Mouse (Mus musculus): ENCODE results near the gene Pfdn5. TPM values are rescaled to one million over a fixed set of nuclear protein-coding genes. Genes with fewer than 3 reads are reported as not detected.

Pfdn5 gene
- total RNA-seq, 2 experiments from 2014 or later, result 317 to 334 TPM

- DNase-seq (ENCODE audit: low spot score in 2 of 2), result no peak
These were observed 40.9 kb downstream of the Pfdn5 start, which contains the start of gene Sp7 for GRCm38 (mm10) chr15:102366733-102367344. Sp7 (minus strand) TSS chr15:102367182.

- no peak for DNase-seq (ENCODE audit: low spot score in 2 of 2)
These were observed 44.1 kb downstream of the Pfdn5 start for GRCm38 (mm10) chr15:102369972-102370371.

GRCm38 (mm10) chr15:102370727-102371126 is 44.8 kb downstream of the Pfdn5 start:
- DNase-seq (ENCODE audit: low spot score in 2 of 2), result no peak

GRCm38 (mm10) chr15:102376453-102377162 is 50.7 kb downstream of the Pfdn5 start:
- peak in 1 of 2 experiments; percentile 40 for DNase-seq (ENCODE audit: low spot score in 2 of 2)

- peak; percentile 63 to 67 for DNase-seq (ENCODE audit: low spot score in 2 of 2)
These were observed 51.2 kb downstream of the Pfdn5 start for GRCm38 (mm10) chr15:102377163-102377543.

- no peak for DNase-seq (ENCODE audit: low spot score in 2 of 2)
These were observed 51.9 kb downstream of the Pfdn5 start for GRCm38 (mm10) chr15:102377810-102378262.

Other genes starting within 250 kb of the Pfdn5 start
- gene Tns2, start 225.7 kb upstream of the Pfdn5 start, total RNA-seq (2021), result 10 to 100 TPM; 10.0 to 15.8 TPM
- gene Spryd3, start 189.9 kb upstream of the Pfdn5 start, total RNA-seq (2021), result 100 to 1,000 TPM; 163 to 164 TPM
- gene Igfbp6, start 181.8 kb upstream of the Pfdn5 start, total RNA-seq (2021), result 1 to 10 TPM; 3.0 to 4.0 TPM
- gene Soat2, start 175.6 kb upstream of the Pfdn5 start, total RNA-seq (2021), result not detected
- 10 to 100 TPM; 69.8 to 76.3 TPM for gene Zfp740, start 122.9 kb upstream of the Pfdn5 start, total RNA-seq (2021)
- gene Csad, start 121.4 kb upstream of the Pfdn5 start, total RNA-seq (2021), result 10 to 100 TPM; 40.5 to 42.4 TPM
- gene Itgb7, start 94.2 kb upstream of the Pfdn5 start, total RNA-seq (2021), result 1 to 10 TPM; 2.1 to 4.2 TPM
- 10 to 100 TPM in 1 of 2 experiments, 1 to 10 TPM in 1; 8.8 to 11.2 TPM for gene Rarg, start 68.6 kb upstream of the Pfdn5 start, total RNA-seq (2021)
- gene Gm9918, start 55.6 kb upstream of the Pfdn5 start, total RNA-seq (2021), result not detected
- 10 to 100 TPM; 34.1 to 36.0 TPM for gene Mfsd5, start 46.7 kb upstream of the Pfdn5 start, total RNA-seq (2021)
- 1 to 10 TPM; 1.6 to 1.7 TPM for gene Espl1, start 29.9 kb upstream of the Pfdn5 start, total RNA-seq (2021)
- gene Myg1, start 5.6 kb downstream of the Pfdn5 start, total RNA-seq (2021), result 10 to 100 TPM; 51.8 to 61.3 TPM
- gene Aaas, start 24.7 kb downstream of the Pfdn5 start, total RNA-seq (2021), result 10 to 100 TPM; 25.5 to 27.7 TPM
- under 1 TPM; 0.69 to 0.90 TPM for gene Sp7, start 41.1 kb downstream of the Pfdn5 start, total RNA-seq (2021)
- gene Sp1, start 80.0 kb downstream of the Pfdn5 start, total RNA-seq (2021), result 10 to 100 TPM; 22.9 to 28.3 TPM
- under 1 TPM; 0.52 to 0.71 TPM for gene Amhr2, start 119.3 kb downstream of the Pfdn5 start, total RNA-seq (2021)
- gene Prr13, start 132.9 kb downstream of the Pfdn5 start, total RNA-seq (2021), result 10 to 100 TPM; 23.1 to 25.0 TPM
- gene Pcbp2, start 144.4 kb downstream of the Pfdn5 start, total RNA-seq (2021), result 100 to 1,000 TPM; 438 to 462 TPM
- not detected for gene Gm10337, start 177.6 kb downstream of the Pfdn5 start, total RNA-seq (2021)
- gene Map3k12, start 190.9 kb downstream of the Pfdn5 start, total RNA-seq (2021), result 10 to 100 TPM; 81.9 to 89.4 TPM
- gene Tarbp2, start 192.1 kb downstream of the Pfdn5 start, total RNA-seq (2021), result 10 to 100 TPM; 34.9 to 41.8 TPM
- 1 to 10 TPM; 4.8 to 6.1 TPM for gene Npff, start 198.8 kb downstream of the Pfdn5 start, total RNA-seq (2021)